Mouse (Mus musculus) liver, embryonic 14.5 days (tissue): ENCODE measurements around the gene Selenos. TPM values are rescaled to one million over a fixed set of nuclear protein-coding genes. Genes with fewer than 3 reads are reported as not detected.

ENCODE experiments used
- ATAC-seq: fragments of 200-750 bp; cut with Nextera tagmentation; 2 replicates; pipeline ENCODE4 v1.8.0; 2017; ENCODE audit warnings: moderate number of reproducible peaks, mild to moderate bottlenecking, moderate library complexity; ENCODE audit not compliant: insufficient read depth
- DNase-seq, 3 experiments: peaks; one replicate each; pipeline ENCODE4 v3.0.0-alpha.2; 2012 to 2013; ENCODE audit warnings: low read depth in 3 of 3, low spot score in 3 of 3
- H3K27ac ChIP-seq: fragments of 300-500 bp; sonication (generic); 2 replicates; pipeline ENCODE4 v1.5.1; 2014; ENCODE audit warnings: moderate library complexity, mild to moderate bottlenecking, control low read depth, inconsistent platforms
- H3K27me3 ChIP-seq: fragments of 300-500 bp; sonication (generic); 2 replicates; pipeline ENCODE4 v1.6.1; 2014; ENCODE audit warnings: mild to moderate bottlenecking, low read length, moderate library complexity; ENCODE audit not compliant: control insufficient read depth, insufficient read depth
- H3K36me3 ChIP-seq: fragments of 300-500 bp; sonication (generic); replicated peaks from 2 replicates; pipeline ENCODE4 v1.6.1; 2014; ENCODE audit warnings: low read depth; ENCODE audit not compliant: control insufficient read depth, insufficient read depth
- H3K4me1 ChIP-seq, 2 experiments: fragments of 200-500 bp in 1 of 2; fragments of 300-500 bp in 1 of 2; sonication (generic) in 1 of 2; replicated peaks; 2 replicates each; pipeline ENCODE4 v1.6.1; 2012 to 2014; ENCODE audit warnings: antibody characterized with exemption in 1 of 2, inconsistent platforms in 1 of 2, low read length in 1 of 2; ENCODE audit not compliant: control insufficient read depth in 2 of 2, insufficient read depth in 2 of 2
- H3K4me2 ChIP-seq: fragments of 300-500 bp; sonication (generic); 2 replicates; pipeline ENCODE4 v1.6.1; 2014; ENCODE audit warnings: low read depth, mild to moderate bottlenecking, control low read depth, moderate library complexity
- H3K4me3 ChIP-seq, 2 experiments: fragments of 200-500 bp in 1 of 2; fragments of 300-500 bp in 1 of 2; sonication (generic) in 1 of 2; 2 replicates each; pipeline ENCODE4 v1.5.1; 2012 to 2014; ENCODE audit warnings: low read depth in 2 of 2, low read length in 2 of 2, mild to moderate bottlenecking in 2 of 2, control low read depth in 1 of 2, inconsistent platforms in 1 of 2, moderate library complexity in 1 of 2; ENCODE audit not compliant: insufficient read depth in 1 of 2
- H3K9ac ChIP-seq: fragments of 300-500 bp; sonication (generic); replicated peaks from 2 replicates; pipeline ENCODE4 v1.6.1; 2014; ENCODE audit warnings: mild to moderate bottlenecking, control low read depth, moderate library complexity
- H3K9me3 ChIP-seq: fragments of 300-500 bp; sonication (generic); 2 replicates; pipeline ENCODE4 v1.6.1; 2016; ENCODE audit warnings: low read length, mixed read lengths; ENCODE audit not compliant: control insufficient read depth
- CTCF ChIP-seq: IDR thresholded peaks from 2 replicates; pipeline ENCODE4 v1.5.1; 2016; ENCODE audit warnings: antibody characterized with exemption, low read depth, control low read depth
- EP300 ChIP-seq: IDR thresholded peaks from 2 replicates; pipeline ENCODE4 v1.6.1; 2016; ENCODE audit warnings: antibody characterized with exemption, low read depth
- WGBS: fragments of 180-500 bp; shearing (Covaris S2); extraction: QIAGEN DNeasy Blood & Tissue Kit; methylation state at CpG from one replicate; pipeline ENCODE4 v1.1.7; 2014; ENCODE audit not compliant: insufficient replicate concordance; 5-methylcytosine and 5-hydroxymethylcytosine counted together
- polyA plus RNA-seq, 2 experiments: library from polyadenylated mRNA; depleted of rRNA in 1 of 2; stranded (reverse) in 1 of 2; unstranded in 1 of 2; fragments of >200 nt; fragmentation: Nextera tagmentation in 1 of 2; extraction: Ambion mirVana in 1 of 2; gene quantifications; 2 replicates each; pipeline versions ENCODE4 v1.2.1 to v1.2.3; 2012 to 2014

Selenos gene
- polyA plus RNA-seq, 2 experiments, result 39.8 to 62.7 TPM

DNA sequence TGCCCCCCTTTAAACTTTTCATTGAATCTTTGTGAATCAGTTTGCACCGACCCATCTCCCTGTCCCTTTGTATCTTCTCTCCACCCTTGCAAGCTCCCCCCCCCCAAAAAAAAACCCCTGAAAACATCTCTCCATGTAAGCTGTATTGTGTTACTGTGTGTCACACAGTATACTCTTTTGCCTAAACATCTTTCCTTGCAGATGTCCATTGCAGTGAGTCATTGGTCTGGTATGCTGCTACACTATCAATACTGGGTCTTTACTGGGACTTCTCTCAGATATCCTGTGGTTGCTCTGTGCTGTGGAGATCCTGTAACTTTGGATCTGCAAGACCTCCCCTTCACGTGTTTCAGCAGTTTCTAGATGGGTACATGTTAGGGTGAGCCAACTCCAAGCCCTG, 50.8 kb downstream of the Selenos start:
- Histone ChIP-seq H3K4me3 (no peak overlapping the region), H3K4me2 (no peak overlapping the region), H3K9ac (no peak overlapping the region), H3K4me1 (peaks cover 7 to 14% of the 10 kb centered on the region in 2 experiments), H3K36me3 (peaks cover 29% of the 10 kb centered on the region), H3K9me3 (no peaks in the 10 kb centered on the region), H3K27ac (no peak overlapping the region), H3K27me3 (no peaks in the 10 kb centered on the region)
- WGBS, result 82% methylated on average over 2 of the region's 2 CpGs
- TF ChIP-seq CTCF (no peak), EP300 (no peak)
- DNase-seq, result no peak
- ATAC-seq, result no peak

DNA sequence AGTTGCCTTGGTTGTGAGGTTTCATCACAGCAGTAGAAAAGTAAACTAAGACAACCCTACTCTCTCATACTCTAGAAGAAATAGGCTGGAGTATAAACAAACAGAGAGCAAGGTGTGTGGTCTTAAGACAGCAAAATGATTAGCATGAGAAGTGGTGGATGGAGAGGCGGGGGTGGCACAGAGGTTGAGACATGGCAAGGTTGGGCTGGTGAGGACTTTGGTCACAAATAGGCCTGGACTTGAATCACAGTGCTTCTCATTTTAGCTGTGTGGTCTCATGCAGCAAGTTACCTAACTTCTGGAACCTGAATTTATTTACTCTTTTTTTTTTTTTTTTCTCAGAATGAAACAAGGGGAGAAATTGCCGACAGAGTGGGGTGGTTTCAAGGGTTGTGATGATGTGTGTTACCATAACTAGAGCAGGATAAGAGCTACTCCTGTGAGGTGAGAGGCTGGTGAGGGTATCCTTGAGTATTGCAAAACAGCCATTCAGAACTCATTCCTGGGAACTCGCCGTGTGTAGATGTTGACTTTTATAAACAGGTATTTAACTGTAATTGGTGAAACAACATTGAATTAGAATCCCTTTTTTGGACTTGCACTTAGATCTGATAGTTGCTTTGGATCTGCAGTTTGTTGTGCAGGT, 52.5 kb downstream of the Selenos start:
- no peak for TF ChIP-seq CTCF
- no peak for TF ChIP-seq EP300
- ATAC-seq, result no peak
- Histone ChIP-seq H3K4me2 (no peak overlapping the region), H3K9me3 (no peaks in the 10 kb centered on the region), H3K27ac (no peak overlapping the region), H3K9ac (no peak overlapping the region), H3K4me3 (no peak overlapping the region), H3K36me3 (peaks cover 17% of the 10 kb centered on the region), H3K27me3 (no peaks in the 10 kb centered on the region), H3K4me1 (peaks cover 20 to 28% of the 10 kb centered on the region in 2 experiments)
- no peak for DNase-seq
- WGBS, result 75% methylated on average over 4 of the region's 4 CpGs

DNA sequence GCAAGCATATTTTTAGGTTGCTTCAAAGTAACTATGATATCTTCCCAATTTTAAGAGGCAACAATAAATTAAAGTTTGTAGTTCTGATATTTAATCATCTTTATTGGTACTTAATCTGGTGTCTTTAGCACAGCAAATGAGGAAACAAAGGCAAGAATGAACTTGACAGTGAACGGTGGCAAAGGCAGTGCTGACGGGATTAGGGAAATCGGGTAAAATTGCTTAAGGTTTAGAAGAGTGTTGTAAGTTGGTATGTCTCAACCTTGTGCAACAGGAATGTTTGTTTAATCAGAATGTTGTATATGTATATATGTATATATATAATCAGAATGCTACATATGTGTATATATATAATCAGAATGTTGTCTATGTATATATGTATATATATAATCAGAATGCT, 54.7 kb downstream of the Selenos start:
- WGBS, result 92% methylated on average over 3 of the region's 3 CpGs
- Histone ChIP-seq H3K27me3 (no peaks in the 10 kb centered on the region), H3K4me2 (no peak overlapping the region), H3K4me3 (no peak overlapping the region), H3K4me1 (peaks cover 30 to 40% of the 10 kb centered on the region in 2 experiments), H3K9me3 (no peaks in the 10 kb centered on the region), H3K36me3 (peaks cover 15% of the 10 kb centered on the region), H3K9ac (no peak overlapping the region), H3K27ac (no peak overlapping the region)
- DNase-seq (no peak), ATAC-seq (no peak)
- TF ChIP-seq EP300 (no peak), CTCF (no peak)

DNA sequence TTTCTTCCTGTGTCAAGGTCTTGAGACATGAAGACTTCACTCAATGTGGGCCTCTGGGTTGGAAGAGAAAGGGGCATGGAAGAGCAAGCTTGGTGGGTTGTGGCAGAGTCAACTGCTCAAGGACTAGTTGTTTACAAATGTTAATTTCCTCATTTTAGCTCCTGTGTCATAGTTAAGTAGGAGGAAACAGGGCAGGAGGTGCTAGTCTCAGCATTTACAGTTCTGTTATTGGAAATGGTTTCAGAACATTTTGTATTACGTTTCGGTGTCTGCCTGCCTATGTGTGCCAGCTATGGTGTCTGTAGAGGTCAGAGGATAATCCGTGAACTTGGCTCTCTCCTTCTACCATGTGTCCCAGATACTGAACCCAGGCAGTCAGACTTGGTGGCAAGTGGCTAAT, 56.2 kb downstream of the Selenos start:
- WGBS, result 80% methylated on average over 3 of the region's 3 CpGs
- ATAC-seq, result no peak
- TF ChIP-seq EP300 (no peak), CTCF (no peak)
- DNase-seq, result no peak
- Histone ChIP-seq H3K27me3 (no peaks in the 10 kb centered on the region), H3K36me3 (peaks cover 11% of the 10 kb centered on the region), H3K27ac (peak overlapping the region; percentile 31; the same call in 1 of the 2 replicates), H3K4me3 (no peak overlapping the region), H3K9ac (no peak overlapping the region), H3K4me2 (no peak overlapping the region), H3K4me1 (peaks cover 30 to 46% of the 10 kb centered on the region in 2 experiments), H3K9me3 (no peaks in the 10 kb centered on the region)

DNA sequence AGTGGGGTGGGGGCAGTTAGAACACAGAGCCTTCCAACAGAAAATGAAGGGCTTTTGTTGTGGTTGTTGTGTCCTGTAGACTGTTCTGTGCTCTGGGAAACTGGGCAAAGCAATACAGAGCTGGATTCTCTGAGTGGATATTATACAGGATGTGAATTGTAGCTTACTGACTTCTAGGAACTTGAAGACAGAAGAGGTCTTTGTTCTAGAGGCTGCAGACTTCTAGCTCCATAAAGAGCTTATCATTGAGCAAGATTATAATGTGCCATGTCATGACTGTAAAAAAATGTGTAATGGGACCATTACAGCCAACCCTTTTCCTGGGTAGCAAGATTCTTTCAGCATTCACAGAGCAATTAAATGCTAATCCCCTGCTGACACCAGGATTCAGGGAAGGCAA, 56.7 kb downstream of the Selenos start:
- Histone ChIP-seq H3K4me3 (no peak overlapping the region), H3K36me3 (peaks cover 8% of the 10 kb centered on the region), H3K27me3 (no peaks in the 10 kb centered on the region), H3K27ac (no peak overlapping the region; the same call in 1 of the 2 replicates), H3K9me3 (no peaks in the 10 kb centered on the region), H3K4me1 (peaks cover 30 to 47% of the 10 kb centered on the region in 2 experiments), H3K4me2 (no peak overlapping the region), H3K9ac (no peak overlapping the region)
- no peak for ATAC-seq
- TF ChIP-seq CTCF (no peak), EP300 (no peak)
- DNase-seq, result no peak
